Mouse (Mus musculus) heart, postnatal 0 days (tissue): ENCODE data around the gene Dennd4c. TPM values are rescaled to one million over a fixed set of nuclear protein-coding genes. Genes with fewer than 3 reads are reported as not detected.
A peak's percentile ranks its signal among the peaks of the same experiment; 100 is the strongest.

Source experiments
- ATAC-seq: fragments of 200-750 bp; cut with Nextera tagmentation; 2 replicates; pipeline ENCODE4 v1.8.0; 2017; ENCODE audit warnings: low read depth, moderate number of reproducible peaks, moderate library complexity; ENCODE audit not compliant: insufficient read depth
- DNase-seq: peaks from one replicate; pipeline ENCODE4 v3.0.0-alpha.2; 2016; ENCODE audit warnings: low spot score
- H3K27ac ChIP-seq: fragments of 300-500 bp; sonication (generic); 2 replicates; pipeline ENCODE4 v1.5.1; 2014; ENCODE audit warnings: low read depth, mild to moderate bottlenecking
- H3K27me3 ChIP-seq: fragments of 300-500 bp; sonication (generic); 2 replicates; pipeline ENCODE4 v1.6.1; 2014; ENCODE audit warnings: low read length, mixed read lengths; ENCODE audit not compliant: control insufficient read depth, insufficient read depth
- H3K36me3 ChIP-seq: fragments of 300-500 bp; sonication (generic); replicated peaks from 2 replicates; pipeline ENCODE4 v1.6.1; 2014; ENCODE audit warnings: low read length, mixed read lengths; ENCODE audit not compliant: control insufficient read depth, insufficient read depth
- H3K4me1 ChIP-seq: fragments of 300-500 bp; sonication (generic); 2 replicates; pipeline ENCODE4 v1.6.1; 2014; ENCODE audit warnings: antibody characterized with exemption; ENCODE audit not compliant: control insufficient read depth, insufficient read depth
- H3K4me2 ChIP-seq: fragments of 300-500 bp; sonication (generic); 2 replicates; pipeline ENCODE4 v1.6.1; 2014; ENCODE audit warnings: low read depth, mild to moderate bottlenecking, low read length, moderate library complexity
- H3K4me3 ChIP-seq: fragments of 300-500 bp; sonication (generic); 2 replicates; pipeline ENCODE4 v1.5.1; 2014; ENCODE audit warnings: low read depth, low read length
- H3K9ac ChIP-seq: fragments of 300-500 bp; sonication (generic); replicated peaks from 2 replicates; pipeline ENCODE4 v1.6.1; 2014; ENCODE audit warnings: low read depth, low read length, mixed read lengths
- H3K9me3 ChIP-seq: fragments of 300-500 bp; sonication (generic); replicated peaks from 2 replicates; pipeline ENCODE4 v1.6.1; 2016; ENCODE audit warnings: low read length; ENCODE audit not compliant: control insufficient read depth
- CTCF ChIP-seq: IDR thresholded peaks from 2 replicates; pipeline ENCODE4 v1.5.1; 2016; ENCODE audit warnings: antibody characterized with exemption, control low read depth, low read depth
- EP300 ChIP-seq: IDR thresholded peaks from 2 replicates; pipeline ENCODE4 v1.6.1; 2016; ENCODE audit warnings: antibody characterized with exemption, low read depth
- WGBS: fragments of 180-500 bp; shearing (Covaris S2); extraction: QIAGEN DNeasy Blood & Tissue Kit; methylation state at CpG from one replicate; pipeline ENCODE4 v1.1.7; 2014; 5-methylcytosine and 5-hydroxymethylcytosine counted together
- polyA plus RNA-seq: library from polyadenylated mRNA; unstranded; fragments of >200 nt; fragmentation: Nextera tagmentation; extraction: Ambion mirVana; gene quantifications from 2 replicates; pipeline ENCODE4 v1.2.1, GENCODE M21; 2015
- total RNA-seq: library from RNA; depleted of rRNA; stranded (reverse); fragments of >200 nt; gene quantifications from 2 replicates; pipeline ENCODE4 v1.2.3, GENCODE M21; 2014; ENCODE audit warnings: low replicate concordance

Dennd4c gene
- total and polyA plus RNA-seq, 2 experiments from 2014 or later: 3.4 to 28.6 TPM

DNA sequence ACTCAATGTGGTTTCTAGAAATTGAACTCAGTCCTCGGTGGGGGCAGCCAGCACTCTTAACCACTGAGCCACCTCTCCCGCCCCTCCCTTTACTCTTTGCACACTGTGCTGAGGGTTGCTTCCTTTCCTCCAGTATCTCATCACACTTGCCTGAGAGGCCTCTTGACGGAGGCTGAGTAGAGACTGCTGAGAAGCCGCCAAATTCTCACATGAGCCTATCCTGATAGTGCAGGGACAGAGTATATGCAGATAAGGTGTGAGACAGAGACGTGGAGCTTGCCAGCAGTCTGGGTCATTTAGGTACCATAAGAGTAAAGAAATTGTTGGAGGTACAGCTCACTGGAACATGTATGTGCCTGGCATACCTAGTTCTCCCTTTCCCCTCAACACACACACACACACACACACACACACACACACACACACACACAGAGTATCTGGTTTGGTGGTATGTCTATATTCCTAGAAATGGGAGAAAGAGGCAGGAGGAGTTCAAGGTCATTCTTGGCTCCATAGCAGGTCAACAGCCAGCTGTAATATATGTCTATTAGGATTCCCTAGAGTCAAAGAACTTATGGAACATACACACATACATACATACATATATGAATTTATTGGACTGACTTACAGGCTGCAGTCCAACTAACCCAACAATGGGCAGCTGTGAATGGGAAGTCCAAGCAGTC is 8.9 kb upstream of the Dennd4c start:
- no peak overlapping the region; the same call in 1 of the 2 replicates for H3K27ac ChIP-seq

DNA sequence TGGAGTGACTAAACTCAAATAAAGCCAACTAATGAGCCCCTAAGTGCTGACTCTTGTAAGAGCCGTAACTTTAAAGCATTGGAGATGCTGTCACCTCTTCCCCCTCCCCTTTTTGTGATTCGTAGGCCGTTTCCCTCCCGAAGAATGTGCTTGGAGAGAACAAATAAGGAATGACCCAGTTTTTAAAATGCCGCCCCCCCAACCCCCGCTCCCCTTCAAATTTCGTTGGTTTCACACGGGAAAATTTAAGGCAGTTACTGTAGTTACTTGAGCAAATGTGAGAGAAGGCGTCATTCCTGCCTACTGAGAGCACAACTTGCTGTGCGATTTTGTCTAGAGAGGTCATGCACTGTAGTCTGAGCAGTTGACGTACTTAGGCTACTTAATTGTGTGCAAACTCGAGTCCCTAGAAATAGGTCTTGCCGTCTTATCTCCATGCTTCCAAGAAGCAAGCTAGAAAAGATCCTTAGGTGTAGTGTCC is 1.0 kb downstream of the Dennd4c start:
- Histone ChIP-seq H3K9ac (peak overlapping the region; percentile 97), H3K36me3 (no peaks in the 10 kb centered on the region), H3K9me3 (no peaks in the 10 kb centered on the region), H3K4me2 (peak overlapping the region; percentile 80), H3K27ac (peak overlapping the region; percentile 94), H3K27me3 (no peaks in the 10 kb centered on the region), H3K4me1 (peaks cover 25% of the 10 kb centered on the region), H3K4me3 (peak overlapping the region; percentile 95)
- under 1% methylated on average over 13 of the region's 13 CpGs for WGBS
- peak; percentile 25 for DNase-seq
- TF ChIP-seq EP300 (no peak), CTCF (no peak)
- no peak for ATAC-seq

More for the DNA sequence above, 8.9 kb upstream of the Dennd4c start:
- TF ChIP-seq EP300 (no peak), CTCF (no peak)
- H3K27me3 ChIP-seq: no peaks in the 10 kb centered on the region
- no peak overlapping the region for H3K9ac ChIP-seq
- no peak overlapping the region for H3K4me2 ChIP-seq
- ATAC-seq (peak; percentile 51), DNase-seq (peak; percentile 32)
- 23% methylated on average over 5 of the region's 5 CpGs for WGBS
- H3K36me3 ChIP-seq: no peaks in the 10 kb centered on the region
- H3K4me3 ChIP-seq: no peak overlapping the region
- 0 out of 2 replicates have a peak, but pooled peaks cover 2% of the 10 kb centered on the region for H3K4me1 ChIP-seq
- 0 out of 2 replicates have a peak, but pooled peaks cover 4% of the 10 kb centered on the region for H3K9me3 ChIP-seq

DNA sequence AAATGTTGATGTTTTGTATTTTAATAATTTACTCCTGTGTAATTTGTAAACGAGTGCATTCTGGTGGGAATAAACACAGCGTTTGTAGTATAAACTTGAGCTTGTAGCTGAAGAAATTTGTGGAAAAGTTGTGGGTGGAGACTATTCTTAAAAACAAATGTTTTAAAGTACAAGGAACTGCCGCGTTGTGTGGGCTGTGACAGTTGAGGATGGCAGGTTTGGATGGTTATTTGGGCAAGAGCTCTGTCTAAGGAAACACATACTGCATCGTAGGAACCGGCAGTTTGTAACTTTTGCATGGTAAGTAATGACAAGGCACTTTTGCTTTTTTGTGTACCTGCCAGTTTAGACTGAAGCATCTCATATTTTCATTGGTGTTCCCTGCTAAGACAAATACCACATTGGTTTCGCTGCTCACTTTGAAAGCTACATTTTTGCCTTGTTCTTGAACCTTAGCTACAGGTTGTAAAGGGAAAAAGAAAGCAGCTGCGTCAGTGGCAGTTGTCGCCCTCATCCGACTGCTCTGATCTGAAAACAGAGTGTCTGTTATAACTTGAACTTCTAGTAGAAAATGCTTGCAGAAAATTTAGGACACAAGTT is 2.1 kb downstream of the Dennd4c start:
- H3K4me1 ChIP-seq: peaks cover 25% of the 10 kb centered on the region
- no peaks in the 10 kb centered on the region for H3K27me3 ChIP-seq
- DNase-seq: no peak
- WGBS: 51% methylated on average over 10 of the region's 10 CpGs
- peak overlapping the region; percentile 33; the same call in 1 of the 2 replicates for H3K9ac ChIP-seq
- H3K4me2 ChIP-seq: peak overlapping the region; percentile 80
- H3K9me3 ChIP-seq: no peaks in the 10 kb centered on the region
- peak overlapping the region; percentile 55; the same call in 1 of the 2 replicates for H3K27ac ChIP-seq
- TF ChIP-seq EP300 (no peak), CTCF (no peak)
- H3K4me3 ChIP-seq: peak overlapping the region; percentile 95; the same call in 1 of the 2 replicates
- H3K36me3 ChIP-seq: no peaks in the 10 kb centered on the region
- no peak for ATAC-seq

DNA sequence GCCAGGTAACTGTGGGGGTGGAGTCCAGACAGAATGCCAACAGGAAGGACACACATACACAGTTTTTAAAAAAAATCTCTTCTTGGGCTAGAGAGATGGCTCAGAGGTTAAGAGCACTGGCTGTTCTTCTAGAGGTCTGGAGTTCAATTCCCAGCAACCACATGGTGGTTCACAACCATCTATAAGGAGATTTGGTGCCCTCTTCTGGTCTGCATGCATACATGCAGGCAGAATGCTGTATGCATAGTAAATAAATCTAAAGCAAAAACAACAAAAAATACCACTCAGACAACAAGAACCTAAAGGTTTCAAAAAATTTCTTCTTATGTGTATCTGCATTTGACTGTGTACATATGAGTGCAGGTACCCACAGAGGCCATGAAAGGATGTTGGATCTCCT is 16.0 kb downstream of the Dennd4c start:
- TF ChIP-seq CTCF (no peak), EP300 (no peak)
- H3K4me2 ChIP-seq: no peak overlapping the region

DNA sequence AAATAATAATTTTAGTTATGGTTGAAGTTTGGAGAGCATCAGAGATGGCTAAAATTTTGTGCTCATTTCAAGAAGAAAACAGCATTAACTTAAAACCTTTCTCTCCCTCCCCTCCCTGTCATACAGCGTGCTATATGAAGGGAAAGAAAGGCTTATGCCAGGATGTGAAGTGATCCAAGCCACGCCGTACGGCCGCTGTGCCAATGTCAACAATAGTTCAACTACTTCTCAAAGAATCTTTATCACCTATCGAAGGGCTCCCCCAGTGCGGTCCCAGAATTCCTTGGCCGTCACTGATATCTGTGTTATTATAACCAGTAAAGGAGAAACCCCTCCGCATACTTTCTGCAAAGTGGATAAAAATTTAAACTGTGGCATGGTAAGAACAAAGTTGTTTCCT is 29.2 kb downstream of the Dennd4c start:
- ATAC-seq (no peak), DNase-seq (no peak)
- Histone ChIP-seq H3K9ac (no peak overlapping the region), H3K36me3 (peaks cover 25% of the 10 kb centered on the region), H3K4me3 (no peak overlapping the region), H3K9me3 (no peaks in the 10 kb centered on the region), H3K4me1 (no peaks in the 10 kb centered on the region), H3K27ac (no peak overlapping the region), H3K4me2 (no peak overlapping the region), H3K27me3 (no peaks in the 10 kb centered on the region)
- WGBS: 53% methylated on average over 9 of the region's 9 CpGs
- TF ChIP-seq EP300: no peak; the same call in 1 of the 2 replicates
- no peak for TF ChIP-seq CTCF

More for the DNA sequence above, 16.0 kb downstream of the Dennd4c start:
- Histone ChIP-seq H3K27me3 (no peaks in the 10 kb centered on the region), H3K4me3 (no peak overlapping the region), H3K9ac (no peak overlapping the region), H3K36me3 (no peaks in the 10 kb centered on the region), H3K4me1 (0 out of 2 replicates have a peak, but pooled peaks cover 3% of the 10 kb centered on the region), H3K27ac (no peak overlapping the region), H3K9me3 (no peaks in the 10 kb centered on the region)
- ATAC-seq: no peak
- DNase-seq: no peak
